Mouse (Mus musculus): ENCODE data around the gene Cdc42ep2. TPM values are rescaled to one million over a fixed set of nuclear protein-coding genes. Genes with fewer than 3 reads are reported as not detected.
A peak's percentile ranks its signal among the peaks of the same experiment; 100 is the strongest.

The Cdc42ep2 gene
- total and polyA plus RNA-seq, 3 experiments = 0.13 to 0.25 (median 0.20) TPM

GRCm38 (mm10) chr19:5877618-5878361 is 46.8 kb downstream of the Cdc42ep2 start, which contains the start of gene Slc25a45:
Gene Slc25a45 (plus strand): TSS chr19:5877808.
- peak; percentile 91 for DNase-seq (ENCODE audit: extremely low read depth)
- H3K4me2 ChIP-seq (ENCODE audit: insufficient read depth, low read depth, poor library complexity, severe bottlenecking) = peak within 1 kb of the TSS; percentile 88
- dilution Hi-C loops (cut with MboI; ENCODE audit: extremely low pct_ligation_motif_present, extremely low pct_unique_long_range_greater_than_20kb, low sequenced_read_pairs) (no loop called here), in situ Hi-C loops (cut with MboI; ENCODE audit: low pct_ligation_motif_present, low pct_unique_long_range_greater_than_20kb, low sequenced_read_pairs) (loop anchor here (5.0 kb wide), 1 partner anchor 90 kb away; no protein-coding TSS in a partner anchor)
- H3K27me3 ChIP-seq (replicated peaks) = no peaks in the 10 kb centered on the region
- TF ChIP-seq TCF12 (IDR thresholded peaks at IDR 0.05; ENCODE audit: low read depth, low read length) = peak; percentile 27; the same call in 1 of the 2 replicates
- no peak; the same call in 1 of the 2 replicates for TF ChIP-seq MAFK (IDR thresholded peaks at IDR 0.05; ENCODE audit: insufficient replicate concordance, low read length)
- no peak; the same call in 1 of the 2 replicates for TF ChIP-seq SIN3A (IDR thresholded peaks at IDR 0.05; ENCODE audit: low read length)
- TF ChIP-seq MXI1 (IDR thresholded peaks at IDR 0.05; ENCODE audit: low read depth, low read length) = peak; percentile 17; the same call in 1 of the 2 replicates
- TF ChIP-seq POLR2AphosphoS2 (IDR thresholded peaks at IDR 0.05; ENCODE audit: low read depth, low read length) = no peak
- peak; percentile 84; the same call in 1 of the 2 replicates for TF ChIP-seq CHD1 (IDR thresholded peaks at IDR 0.05; ENCODE audit: low read depth, low read length)
- peak; percentile 54; the same call in 1 of the 2 replicates for TF ChIP-seq RCOR1 (conservative IDR thresholded peaks at IDR 0.05; ENCODE audit: low read depth, low read length)
- TF ChIP-seq USF2 (conservative IDR thresholded peaks at IDR 0.05; ENCODE audit: low read depth, low read length) = no peak
- peak; percentile 24; the same call in 1 of the 2 replicates for TF ChIP-seq BHLHE40 (IDR thresholded peaks at IDR 0.05; ENCODE audit: low read depth, low read length)
- peak; percentile 59 for TF ChIP-seq ZC3H11A (IDR thresholded peaks at IDR 0.05; ENCODE audit: low read depth, low read length)
- no peak for TF ChIP-seq GABPA (IDR thresholded peaks at IDR 0.05; ENCODE audit: insufficient replicate concordance, low read depth, low read length)
- no peak for TF ChIP-seq UBTF (IDR thresholded peaks at IDR 0.05; ENCODE audit: low read depth, low read length)
- 0 out of 2 replicates have a peak, but pooled peaks have one; percentile 66 for TF ChIP-seq TBP (conservative IDR thresholded peaks at IDR 0.05; ENCODE audit: low read depth, low read length)
- peak; percentile 98 for TF ChIP-seq IRF4 (IDR thresholded peaks at IDR 0.05; ENCODE audit: low read depth, low read length)
- peak; percentile 78 for TF ChIP-seq POLR2A (IDR thresholded peaks at IDR 0.05; ENCODE audit: low read depth, low read length)
- no peak; the same call in 1 of the 2 replicates for TF ChIP-seq NRF1 (IDR thresholded peaks at IDR 0.05; ENCODE audit: low read depth, low read length)
- TF ChIP-seq MYC (IDR thresholded peaks at IDR 0.05; ENCODE audit: low read depth, low read length) = peak; percentile 84
- TF ChIP-seq ZNF384 (IDR thresholded peaks at IDR 0.05; ENCODE audit: low read depth, low read length) = no peak
- TF ChIP-seq RAD21 (IDR thresholded peaks at IDR 0.05; ENCODE audit: low read depth, low read length) = peak; percentile 95
- peak; percentile 84 for TF ChIP-seq JUND (conservative IDR thresholded peaks at IDR 0.05; ENCODE audit: low read depth, low read length)
- peak; percentile 95 for TF ChIP-seq SMC3 (IDR thresholded peaks at IDR 0.05; ENCODE audit: low read depth, low read length)
- TF ChIP-seq CTCF (conservative IDR thresholded peaks at IDR 0.05 in 1 of 2, IDR thresholded peaks at IDR 0.05 in 1 of 2; ENCODE audit: low read depth in 2 of 2, low read length in 2 of 2) = peak; percentile 42 to 95
- TF ChIP-seq HCFC1 (IDR thresholded peaks at IDR 0.05; ENCODE audit: low read depth, low read length) = peak; percentile 53; the same call in 1 of the 2 replicates
- no peak for TF ChIP-seq PAX5 (IDR thresholded peaks at IDR 0.05; ENCODE audit: low read length)
- peak; percentile 85 for TF ChIP-seq ELF1 (IDR thresholded peaks at IDR 0.05; ENCODE audit: low read depth, low read length)
- TF ChIP-seq KAT2A (IDR thresholded peaks at IDR 0.05; ENCODE audit: insufficient replicate concordance, low read length) = no peak
- TF ChIP-seq MEF2A (IDR thresholded peaks at IDR 0.05; ENCODE audit: borderline replicate concordance, low read depth, low read length) = peak; percentile 89
- TF ChIP-seq ZMIZ1 (IDR thresholded peaks at IDR 0.05; ENCODE audit: low read depth, low read length) = no peak
- TF ChIP-seq MAZ (IDR thresholded peaks at IDR 0.05; ENCODE audit: low read depth, low read length) = no peak
- TF ChIP-seq ETS1 (conservative IDR thresholded peaks at IDR 0.05; ENCODE audit: low read depth, low read length) = no peak
- no peak for TF ChIP-seq USF1 (IDR thresholded peaks at IDR 0.05; ENCODE audit: low read depth, low read length)
- TF ChIP-seq EP300 (IDR thresholded peaks at IDR 0.05; ENCODE audit: low read length) = peak; percentile 46; the same call in 1 of the 2 replicates
- TF ChIP-seq NELFE (IDR thresholded peaks at IDR 0.05; ENCODE audit: low read depth, low read length) = peak; percentile 65; the same call in 1 of the 2 replicates
- TF ChIP-seq JUN (IDR thresholded peaks at IDR 0.05; ENCODE audit: insufficient read depth, low read depth, low read length) = peak; percentile 73
- TF ChIP-seq E2F4 (IDR thresholded peaks at IDR 0.05; ENCODE audit: insufficient replicate concordance, low read depth, low read length) = no peak
- no peak; the same call in none of the 2 replicates for TF ChIP-seq CHD2 (IDR thresholded peaks at IDR 0.05; ENCODE audit: low read length)
- peak; percentile 56 for TF ChIP-seq MAX (IDR thresholded peaks at IDR 0.05; ENCODE audit: low read length)
- TF ChIP-seq ZKSCAN1 (IDR thresholded peaks at IDR 0.05; ENCODE audit: borderline replicate concordance, low read depth, low read length) = no peak
- H3K27ac ChIP-seq (ENCODE audit: insufficient read depth, low read depth) = peak within 1 kb of the TSS; percentile 96
- H3K9me3 ChIP-seq (replicated peaks; ENCODE audit: low read length) = no peaks in the 10 kb centered on the region
- H3K4me1 ChIP-seq (ENCODE audit: control insufficient read depth in 1 of 2, insufficient read depth in 2 of 2) = peaks cover 19 to 55% of the 10 kb centered on the region in 2 experiments
- H3K9ac ChIP-seq (ENCODE audit: insufficient read depth, low read depth) = peak within 1 kb of the TSS; percentile 95
- peaks cover 4% of the 10 kb centered on the region; the same call in 1 of the 2 replicates for H3K79me2 ChIP-seq (replicated peaks; ENCODE audit: control insufficient read depth, extremely low read depth, insufficient read depth, poor library complexity, severe bottlenecking)
- H3K36me3 ChIP-seq (replicated peaks in 1 of 2; ENCODE audit: control insufficient read depth in 1 of 2, insufficient read depth in 1 of 2, low read length in 1 of 2) = peaks cover 25 to 39% of the 10 kb centered on the region in 2 experiments
- peak within 1 kb of the TSS; percentile 53 to 57 (median 56) for H3K4me3 ChIP-seq (replicated peaks in 1 of 3; ENCODE audit: low read depth in 2 of 3, low read length in 2 of 3, poor library complexity in 1 of 3)
